Mouse (Mus musculus): ENCODE data around the gene Tox2.

DNA sequence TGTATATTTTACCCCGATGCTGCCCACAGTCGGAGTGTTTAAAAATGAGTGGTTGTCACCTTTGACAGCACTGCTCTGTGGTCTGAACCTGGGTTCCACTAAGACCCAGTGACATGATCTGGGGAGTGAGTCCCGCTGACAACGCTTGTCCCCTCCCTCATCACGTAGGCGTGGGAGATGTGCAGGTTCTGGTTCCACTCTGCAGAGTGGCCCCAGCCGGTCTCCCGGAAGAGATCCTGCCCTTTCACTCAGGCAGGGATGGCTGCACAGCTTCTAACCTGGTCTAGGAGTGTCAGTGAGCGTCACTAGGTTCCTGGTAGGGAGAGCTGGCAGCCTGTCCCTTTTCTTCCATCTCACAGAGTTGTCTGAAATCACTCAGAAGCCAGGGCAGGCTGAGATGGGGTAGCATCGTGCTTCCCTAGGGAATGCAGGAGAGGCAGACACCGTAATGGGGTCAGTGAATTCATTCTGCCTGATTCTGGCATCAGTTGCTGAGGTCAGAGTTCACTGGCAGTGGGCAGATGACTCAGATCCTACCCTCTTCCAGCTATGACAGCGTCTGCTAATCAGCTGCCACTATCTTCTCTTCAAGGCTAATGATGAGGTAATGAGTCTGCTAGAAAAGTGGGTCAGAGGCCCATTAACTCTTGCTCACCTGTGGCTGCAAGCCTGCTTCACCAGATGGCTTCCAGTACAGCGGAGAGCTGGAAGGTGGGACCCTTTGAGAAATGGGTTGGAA lies 36.7 kb upstream of the Tox2 start:
- no peak for TF ChIP-seq CTCF (IDR thresholded peaks at IDR 0.05)
- no peak for TF ChIP-seq EP300 (IDR thresholded peaks at IDR 0.05)

Measured in lung, postnatal 0 days (tissue).